Mouse (Mus musculus): ENCODE data around the gene Cnnm1.

GRCm38 (mm10) chr19:43530197-43530770, 90.0 kb downstream of the Cnnm1 start:
- no peak for TF ChIP-seq POLR2A (IDR thresholded peaks at IDR 0.05; ENCODE audit: borderline replicate concordance, extremely low read depth, insufficient read depth, insufficient read length, poor library complexity, severe bottlenecking)
- peak; percentile 91 for TF ChIP-seq CTCF (IDR thresholded peaks at IDR 0.05; ENCODE audit: borderline replicate concordance, extremely low read depth, insufficient read depth, insufficient read length)

Measured in brain, embryonic 14.5 days (tissue).